Mouse (Mus musculus) right cerebral cortex, adult 2 months (tissue): ENCODE measurements at regions not wholly inside any gene's neighbourhood (a gene's known extent, or its start where the extent isn't known, plus 50 kb on each side); places are given as distances from the start of the nearest gene placed in this dataset.

ENCODE experiments used
- DNase-seq, 2 experiments: peaks; one replicate each; pipeline ENCODE4 v3.0.0; 2021 to 2022; ENCODE audit warnings: low spot score in 2 of 2

DNA sequence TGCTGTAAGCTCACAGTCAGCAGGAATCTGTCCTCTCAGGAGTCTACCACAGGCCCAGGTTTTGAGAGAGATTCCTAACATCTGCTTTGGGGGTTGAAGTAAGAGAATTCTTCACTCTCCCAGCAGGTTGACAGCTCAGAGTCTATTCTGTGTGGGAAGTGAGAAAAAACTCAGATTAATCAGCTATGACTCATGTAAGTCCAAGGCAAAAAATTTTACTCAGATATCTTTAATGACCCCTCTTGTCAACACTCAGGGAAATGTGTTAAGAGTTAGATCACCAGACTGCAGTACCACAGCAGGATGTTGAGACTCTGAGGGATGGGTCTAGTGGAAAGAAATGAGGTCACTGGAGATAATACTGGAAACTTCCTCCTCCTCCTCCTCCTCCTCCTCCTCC is 688.4 kb downstream of the Hs3st4 start:
- peak; percentile 30 to 50 for DNase-seq

DNA sequence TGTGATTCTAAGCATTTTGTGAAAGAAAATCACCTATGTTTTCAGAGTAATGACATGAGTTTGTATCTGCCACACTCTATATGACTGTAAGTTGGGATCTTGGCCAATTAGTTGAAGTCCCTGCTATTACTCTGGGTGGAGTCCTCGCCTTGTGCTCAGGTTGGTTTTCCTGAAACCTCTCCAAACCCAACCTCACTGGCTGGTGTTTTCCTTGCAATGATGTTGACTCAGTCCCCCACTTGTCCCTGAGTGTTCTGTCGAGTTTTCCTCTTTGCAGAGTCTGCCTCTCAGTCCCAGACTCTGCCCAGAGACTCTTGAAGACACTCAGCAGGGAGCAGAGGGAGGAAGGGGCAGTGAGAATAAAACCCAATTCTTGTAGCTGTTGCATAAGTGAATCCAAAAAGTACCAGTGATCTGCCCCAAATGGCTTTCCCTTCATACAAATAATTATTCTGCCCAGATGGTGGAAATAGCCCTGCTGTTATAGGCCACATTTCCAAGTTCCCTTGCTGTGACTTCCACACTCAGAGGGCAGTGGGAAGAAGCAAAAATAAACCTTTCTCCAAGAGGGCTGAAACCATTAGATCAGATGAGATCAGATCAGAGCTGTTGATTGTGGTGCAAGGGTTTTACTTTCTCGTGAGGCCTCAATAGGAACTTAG is 694.3 kb downstream of the Hs3st4 start:
- no peak for DNase-seq

DNA sequence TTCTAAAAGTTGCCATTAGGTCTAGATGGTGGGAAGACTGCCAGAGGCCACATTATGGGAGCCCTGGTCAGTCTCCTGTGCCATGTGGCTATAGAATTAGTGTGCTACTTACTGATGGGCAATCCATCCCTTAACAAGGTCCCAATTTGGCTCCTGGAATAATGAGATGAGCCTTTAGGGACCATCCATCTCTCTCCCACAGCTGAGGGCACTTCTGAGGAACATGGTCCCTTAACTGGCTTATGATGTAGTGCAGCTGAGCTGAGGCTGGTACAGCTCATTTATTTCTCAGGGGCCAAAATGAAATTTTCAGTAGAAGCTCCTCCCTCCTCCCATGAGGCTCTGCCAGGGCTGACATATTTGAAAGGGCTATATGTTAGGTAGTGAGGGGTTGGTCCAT is 697.9 kb downstream of the Hs3st4 start:
- no peak for DNase-seq

DNA sequence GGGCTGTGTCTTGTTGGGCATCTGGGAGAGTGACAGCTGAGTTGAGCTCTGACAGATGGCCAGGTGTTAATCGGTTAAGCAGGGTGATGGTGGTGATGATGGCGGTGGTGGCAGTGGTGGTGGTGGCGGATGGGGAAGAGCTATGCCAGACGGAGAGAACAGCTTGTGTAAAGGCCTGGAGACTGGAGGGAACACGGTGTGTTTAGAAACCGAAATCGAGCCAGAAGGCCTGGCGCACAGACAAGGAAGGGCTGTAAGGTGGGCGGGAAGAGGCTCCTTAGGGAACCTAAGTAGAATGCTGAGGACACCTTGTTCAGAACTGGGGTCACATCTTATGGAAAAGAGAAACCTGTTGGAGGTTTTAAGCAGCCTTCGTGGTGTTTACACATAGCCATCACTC is 698.5 kb downstream of the Hs3st4 start:
- DNase-seq: peak; percentile 68 to 73

DNA sequence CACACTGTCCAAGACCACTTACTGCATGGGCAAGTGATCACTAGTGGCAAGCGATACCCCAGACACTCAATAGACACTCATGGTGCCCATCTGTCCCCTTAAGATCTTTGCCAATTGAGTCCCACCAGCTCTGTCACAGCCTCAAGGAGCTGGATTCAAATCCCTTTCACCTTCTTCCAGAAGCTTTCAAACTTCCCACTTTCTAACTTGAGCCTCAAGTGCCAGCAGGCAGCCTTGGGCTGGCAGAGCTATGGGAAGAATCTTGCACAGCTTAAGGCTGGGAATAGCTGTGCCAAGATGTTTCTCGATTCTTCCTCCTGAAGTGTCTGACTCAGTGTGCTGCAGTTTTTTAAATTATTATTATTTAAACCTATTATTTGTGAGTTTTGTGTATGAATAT is 699.2 kb downstream of the Hs3st4 start:
- DNase-seq: no peak

DNA sequence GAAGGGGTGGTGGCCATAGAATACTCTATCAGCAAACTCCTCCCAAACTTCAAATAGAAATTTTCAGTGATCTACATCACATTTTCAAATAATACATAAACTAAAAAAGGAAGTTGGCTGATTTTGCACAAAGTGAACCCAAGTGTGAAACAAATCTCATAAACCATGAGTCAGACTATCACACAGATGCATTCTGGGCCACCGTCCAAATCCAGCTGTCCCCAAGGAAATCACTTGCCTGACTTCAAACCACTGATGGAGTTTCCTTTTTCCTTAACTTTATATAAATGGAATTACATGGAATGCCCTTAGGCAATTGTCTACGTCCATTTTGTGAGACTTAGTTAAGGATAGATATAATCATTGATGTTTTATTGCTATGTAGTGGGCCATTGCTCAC is 702.8 kb downstream of the Hs3st4 start:
- peak in 1 of 2 experiments; percentile 59 for DNase-seq

DNA sequence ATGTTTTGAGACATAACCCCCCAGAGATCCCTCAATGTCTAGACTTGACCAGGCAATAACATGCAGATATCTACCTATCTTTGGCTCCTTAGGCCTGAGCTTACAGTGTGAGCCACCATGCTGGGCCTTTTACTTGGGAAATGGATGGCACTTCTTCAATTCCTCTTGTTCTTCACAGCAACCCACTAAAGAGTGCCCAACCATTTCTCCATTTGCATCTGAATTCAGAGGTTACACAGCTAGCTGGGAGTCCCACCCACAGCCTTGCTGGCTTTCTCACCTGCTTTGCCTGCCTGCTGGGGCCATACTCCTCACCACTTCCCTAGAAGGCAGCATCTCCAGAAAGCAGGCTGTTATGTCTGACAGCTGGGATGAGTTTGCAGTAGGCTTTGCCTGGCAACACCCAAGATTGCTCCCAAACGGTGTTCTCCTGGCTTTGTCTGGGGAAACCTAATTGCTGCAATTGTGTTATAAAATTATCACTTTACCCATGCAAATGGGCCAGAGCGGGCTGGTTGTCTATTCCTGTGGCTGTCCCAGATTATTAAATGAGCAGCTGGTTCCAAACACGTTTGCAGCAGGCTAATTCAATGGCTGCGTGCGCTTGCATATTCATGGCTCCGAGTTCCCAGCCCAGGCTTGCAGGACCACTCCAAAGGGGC is 721.6 kb downstream of the Hs3st4 start:
- DNase-seq: peak; percentile 26 to 38

DNA sequence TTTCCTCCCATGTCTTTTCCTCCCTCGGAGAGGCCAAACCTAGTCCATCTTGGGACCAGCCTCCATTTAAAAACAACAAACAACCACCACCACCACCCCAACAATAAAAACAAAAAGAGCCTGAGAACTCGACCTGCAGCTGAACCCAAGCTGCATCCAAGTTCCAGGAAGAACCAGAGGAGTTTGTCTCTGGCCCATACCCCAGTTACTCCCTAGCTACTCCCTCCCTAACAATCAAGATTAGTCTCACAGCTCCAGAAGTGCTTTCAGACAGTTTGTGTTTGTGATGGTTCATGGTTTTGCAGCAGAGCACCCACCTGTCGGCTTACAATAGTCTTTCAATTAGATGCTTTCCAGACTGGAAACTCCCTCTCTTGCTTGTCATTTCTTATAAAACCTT is 724.5 kb downstream of the Hs3st4 start:
- no peak for DNase-seq

DNA sequence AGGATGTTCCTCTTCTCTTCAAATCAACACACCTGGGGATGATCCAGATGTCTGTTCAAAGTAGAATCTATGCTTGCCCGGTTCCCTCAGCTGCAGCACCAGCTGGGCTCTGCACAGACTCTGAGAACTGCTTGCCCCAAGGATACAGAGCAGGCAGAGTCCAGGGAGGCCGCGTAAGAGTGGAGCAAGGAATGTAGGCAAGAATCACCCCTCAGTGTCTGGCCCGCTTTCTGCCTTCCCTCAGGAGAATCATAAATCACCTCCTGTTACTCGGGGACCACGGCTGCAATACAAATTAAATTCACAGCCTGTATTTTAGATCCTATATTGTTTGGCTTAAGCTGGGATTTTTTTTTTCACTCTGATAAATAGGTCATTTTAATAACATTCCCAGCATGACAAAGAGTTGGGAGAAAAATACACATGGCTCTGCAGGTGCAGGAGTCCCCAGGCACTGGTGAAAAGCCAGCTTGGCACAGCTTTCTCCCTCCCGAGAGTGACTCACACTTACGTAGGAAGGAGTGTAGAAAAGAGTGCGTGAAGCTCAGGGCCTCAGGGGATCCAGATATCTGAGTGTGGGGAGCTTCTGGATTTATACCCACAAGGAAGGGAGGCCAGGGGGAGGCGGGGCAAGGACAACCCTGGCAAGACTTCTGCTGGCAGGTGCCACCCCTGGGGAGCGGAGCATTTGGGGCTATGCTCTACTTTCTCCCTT is 726.3 kb downstream of the Hs3st4 start:
- peak; percentile 70 to 80 for DNase-seq

DNA sequence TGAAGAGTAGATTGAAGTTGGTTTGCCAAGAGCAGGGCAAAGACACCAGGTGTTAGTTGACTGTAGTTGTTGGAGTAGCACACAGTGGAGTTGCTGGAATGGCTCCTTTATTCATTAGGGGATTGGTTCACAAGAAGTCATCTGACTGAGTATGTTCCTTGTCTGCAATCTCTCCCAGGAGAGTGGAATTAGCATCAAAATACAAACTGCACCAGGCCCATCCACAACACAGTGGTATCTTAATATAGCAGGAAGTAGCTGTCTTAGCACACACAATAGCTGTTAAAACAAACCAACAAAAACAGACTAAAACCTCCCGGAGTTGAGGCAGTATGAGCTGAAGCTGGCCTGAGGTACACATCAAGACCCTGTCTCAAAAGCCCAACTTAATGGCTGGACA is 723.5 kb upstream of the Kdm8 start:
- no peak for DNase-seq

DNA sequence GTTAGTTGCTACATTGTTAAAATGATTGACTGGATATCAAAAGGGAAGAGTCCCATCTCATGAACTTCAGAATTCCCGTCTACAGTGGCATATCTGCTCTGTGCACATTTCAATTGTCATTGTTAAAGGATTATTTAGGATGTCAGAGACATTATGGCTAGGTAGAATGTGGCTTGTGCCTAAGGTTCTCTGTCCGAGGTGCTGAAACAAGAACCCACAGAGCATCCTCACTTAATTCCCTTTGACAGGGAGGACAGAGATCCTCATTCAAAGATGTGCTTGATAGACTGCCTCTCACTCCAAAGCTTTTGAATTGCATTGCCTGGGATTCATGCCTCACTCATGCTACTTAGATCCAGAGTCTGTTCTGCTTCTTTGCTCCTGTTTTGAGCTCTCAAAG is 702.4 kb upstream of the Kdm8 start:
- no peak for DNase-seq

DNA sequence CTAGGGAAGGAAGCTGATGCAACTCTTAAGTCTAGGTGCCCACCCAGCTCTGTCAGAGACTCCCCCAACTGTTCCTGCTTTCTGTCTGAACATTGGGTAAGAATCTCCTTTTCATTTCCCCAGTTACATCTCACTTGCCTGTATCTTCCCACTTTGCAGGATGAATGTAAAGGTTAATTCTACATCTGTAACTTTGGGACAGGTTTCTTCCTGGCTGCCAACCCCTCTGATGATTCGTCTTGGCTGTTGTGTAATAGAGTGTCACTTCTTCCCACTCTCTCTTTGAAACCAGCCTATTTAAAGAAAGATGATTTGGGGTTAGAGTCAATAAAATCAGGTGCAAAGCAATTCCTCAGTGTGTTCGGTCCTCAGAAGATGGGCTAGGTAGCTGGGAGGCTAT is 698.2 kb upstream of the Kdm8 start:
- DNase-seq: peak in 1 of 2 experiments; percentile 12

DNA sequence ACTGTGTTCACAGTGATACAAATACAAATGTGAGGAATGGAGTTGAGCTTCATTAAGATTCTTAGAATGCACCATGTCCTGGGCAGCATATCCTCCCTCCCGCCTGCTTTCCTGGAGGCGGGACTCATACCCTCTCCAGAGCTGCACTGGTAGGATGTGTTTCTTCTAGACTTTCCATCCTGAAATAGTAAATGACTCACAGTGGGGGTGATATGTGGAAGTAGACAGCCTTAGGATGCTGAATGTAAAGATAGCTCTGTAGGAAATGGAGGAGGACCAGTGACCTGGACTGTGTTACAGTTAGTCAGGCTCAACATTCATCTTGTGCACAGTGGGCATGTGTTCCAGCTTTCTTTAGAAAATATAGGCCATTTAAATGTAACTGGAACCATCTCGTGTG is 696.1 kb upstream of the Kdm8 start:
- DNase-seq: peak; percentile 66 to 74

DNA sequence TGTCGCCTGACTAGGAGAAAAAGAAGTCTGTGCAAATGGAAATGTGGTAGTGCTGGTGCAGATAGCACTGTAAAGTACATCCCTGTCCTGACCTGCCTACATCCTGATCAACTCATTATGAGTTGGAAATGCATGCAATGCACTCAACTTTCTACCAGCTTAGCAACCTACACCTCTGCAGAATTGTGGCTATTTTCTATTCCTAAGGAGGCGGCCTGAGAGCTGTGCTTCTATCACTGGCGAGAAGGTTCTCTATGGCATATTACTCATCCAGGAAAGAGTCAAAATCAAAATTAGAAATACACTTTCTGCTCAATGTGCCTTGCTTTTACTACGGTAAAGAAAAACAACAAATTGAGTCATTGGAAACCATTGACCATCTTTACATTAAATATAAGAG is 685.4 kb upstream of the Kdm8 start:
- DNase-seq: peak; percentile 8 to 13

DNA sequence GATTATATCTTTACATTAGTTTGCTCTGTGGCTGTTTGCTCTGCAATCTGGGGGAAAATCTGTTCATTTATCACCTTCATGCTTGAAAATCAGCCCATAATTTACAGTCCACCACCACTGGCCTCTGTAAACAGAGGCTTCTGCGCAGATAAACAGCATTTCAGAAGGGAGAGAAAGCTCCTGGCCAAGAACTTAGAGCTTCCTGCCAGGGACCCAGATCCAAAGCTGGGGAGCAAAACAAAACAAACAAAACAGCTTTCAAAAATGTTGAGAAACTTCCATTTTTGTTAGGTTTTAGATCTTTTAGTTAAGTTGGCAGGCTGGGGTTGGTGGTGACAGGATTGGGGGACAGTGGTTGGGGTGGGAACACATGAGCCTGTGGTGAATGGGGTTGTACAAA is 666.7 kb upstream of the Kdm8 start:
- no peak for DNase-seq

DNA sequence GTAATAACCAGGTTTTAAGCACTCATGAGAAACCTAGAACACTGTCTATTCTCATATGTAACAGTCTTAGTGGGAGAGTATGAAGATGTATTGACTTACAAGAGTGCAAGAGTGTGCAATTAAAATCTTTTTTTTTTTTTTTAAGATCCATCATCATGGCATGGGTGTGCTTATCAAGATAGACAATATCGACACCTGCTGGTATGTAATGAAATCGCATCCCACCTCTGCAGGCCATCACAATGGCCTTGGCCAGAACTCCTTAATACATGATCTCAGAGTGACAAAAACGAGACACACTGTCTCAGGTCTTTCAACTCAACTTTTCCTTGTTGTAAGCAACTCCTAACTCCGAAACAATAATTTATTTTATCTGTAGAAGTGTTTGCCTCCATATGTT is 661.7 kb upstream of the Kdm8 start:
- DNase-seq: peak in 1 of 2 experiments; percentile 41

DNA sequence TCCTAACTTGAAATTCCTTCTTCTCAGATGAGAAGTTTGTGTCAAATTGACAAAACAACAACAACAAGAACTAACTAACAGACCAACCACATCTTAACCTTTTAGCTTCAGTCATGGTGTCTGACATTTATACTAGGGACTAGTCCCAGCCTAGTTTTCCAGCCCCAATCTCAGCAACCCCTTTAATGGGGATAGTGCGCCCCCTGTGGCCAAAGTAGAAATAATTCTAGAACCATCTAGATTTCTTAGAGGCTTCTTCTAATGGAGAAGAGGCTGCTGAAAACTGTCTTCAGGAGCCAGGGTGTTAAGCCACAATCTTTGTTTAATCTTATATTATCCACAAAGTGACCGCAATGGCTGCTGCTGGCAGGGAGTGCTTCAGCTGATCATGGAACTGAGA is 659.5 kb upstream of the Kdm8 start:
- no peak for DNase-seq

DNA sequence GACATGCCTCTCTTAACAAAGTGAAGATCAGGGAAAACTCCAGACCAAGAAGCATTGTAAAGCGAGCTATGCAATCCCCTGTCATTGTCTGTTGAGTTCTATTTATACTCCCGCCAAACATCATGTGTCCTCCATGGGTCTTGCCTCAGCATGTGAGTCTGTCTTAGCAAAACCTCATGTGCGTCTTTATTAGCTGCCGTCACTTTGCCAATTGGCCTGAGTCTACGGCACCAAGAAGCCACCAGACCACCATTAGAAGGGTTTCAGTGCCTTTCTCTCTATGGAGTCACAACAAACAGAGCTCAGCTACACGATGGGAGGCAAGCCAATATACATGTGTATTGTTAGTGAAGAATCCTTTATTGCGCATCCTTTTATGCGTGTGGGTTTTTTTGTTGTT is 658.6 kb upstream of the Kdm8 start:
- no peak for DNase-seq

DNA sequence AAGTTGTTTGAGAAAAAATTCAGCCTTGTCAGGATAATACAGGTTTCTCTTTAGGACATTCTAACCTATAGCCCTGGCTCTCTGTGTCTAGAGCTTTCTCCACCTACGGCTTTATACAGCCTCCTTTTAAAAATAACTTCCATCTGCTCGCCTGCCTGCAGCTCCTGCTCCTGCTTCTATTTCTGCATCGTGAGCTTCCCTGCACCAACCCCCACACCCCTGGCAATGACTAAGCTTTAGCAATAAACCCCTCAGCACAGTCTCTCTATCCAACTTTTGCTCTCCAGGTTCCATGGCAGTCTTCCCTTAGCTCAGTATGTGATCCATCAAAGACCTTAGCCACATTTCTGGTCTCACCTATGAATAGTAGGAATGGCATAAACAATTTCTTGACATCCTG is 655.7 kb upstream of the Kdm8 start:
- DNase-seq: peak; percentile 79 to 80

DNA sequence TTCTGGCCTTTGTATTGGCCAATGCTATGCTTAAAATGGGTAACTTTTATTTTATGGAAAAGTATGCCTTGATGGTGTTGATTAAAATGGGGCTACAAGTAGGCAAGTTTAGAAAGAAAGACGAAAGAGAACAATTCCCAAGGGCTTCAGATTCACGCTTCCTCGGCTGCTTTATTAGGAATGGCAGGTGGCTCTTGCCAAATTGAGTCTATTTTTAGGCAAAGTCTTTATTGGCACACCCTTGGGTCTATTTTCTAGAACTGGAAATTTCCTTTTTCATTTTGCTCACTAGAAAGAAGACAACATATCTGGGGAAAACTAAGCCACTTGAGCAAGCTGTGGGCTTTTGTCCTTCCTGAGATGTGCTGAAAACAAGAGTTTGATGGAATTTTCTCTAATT is 641.4 kb upstream of the Kdm8 start:
- DNase-seq: no peak

DNA sequence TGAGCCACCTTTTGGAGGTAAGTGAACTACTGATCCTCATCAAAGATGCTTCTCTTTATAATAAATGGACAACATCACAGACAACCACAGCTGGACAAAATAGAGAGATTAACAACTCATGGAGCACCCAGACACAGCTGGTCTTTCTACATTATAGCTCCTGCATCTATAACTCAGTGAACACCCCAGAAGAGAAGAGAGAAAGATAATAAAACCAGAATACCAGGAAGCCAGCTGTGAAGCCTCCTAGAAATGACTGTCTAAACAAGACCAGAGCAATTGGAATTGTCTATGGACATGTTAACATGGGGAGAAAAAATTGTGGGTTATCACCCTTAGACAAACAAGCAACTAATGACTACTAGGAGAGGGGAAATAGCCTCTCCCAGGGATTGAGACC is 609.8 kb upstream of the Kdm8 start:
- no peak for DNase-seq

DNA sequence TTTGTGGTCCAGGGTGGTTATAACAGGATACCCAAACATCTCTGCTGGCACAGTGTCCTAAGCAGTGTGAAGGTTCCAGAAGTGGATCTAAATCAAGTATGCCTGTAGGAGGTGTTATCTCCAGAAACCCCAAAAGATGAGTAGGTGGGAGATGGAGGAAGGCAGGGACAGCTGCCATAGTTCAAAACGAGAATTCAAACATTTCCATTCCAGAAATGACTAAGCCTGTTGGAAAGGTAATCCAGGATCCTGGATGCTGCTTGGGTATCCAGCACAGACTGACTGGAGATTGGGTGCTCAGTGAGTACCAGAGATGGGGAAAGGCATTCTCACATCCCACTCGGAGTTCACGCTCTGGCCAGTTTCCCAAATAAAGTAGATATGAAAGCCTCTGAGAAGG is 607.9 kb upstream of the Kdm8 start:
- peak; percentile 27 to 32 for DNase-seq

DNA sequence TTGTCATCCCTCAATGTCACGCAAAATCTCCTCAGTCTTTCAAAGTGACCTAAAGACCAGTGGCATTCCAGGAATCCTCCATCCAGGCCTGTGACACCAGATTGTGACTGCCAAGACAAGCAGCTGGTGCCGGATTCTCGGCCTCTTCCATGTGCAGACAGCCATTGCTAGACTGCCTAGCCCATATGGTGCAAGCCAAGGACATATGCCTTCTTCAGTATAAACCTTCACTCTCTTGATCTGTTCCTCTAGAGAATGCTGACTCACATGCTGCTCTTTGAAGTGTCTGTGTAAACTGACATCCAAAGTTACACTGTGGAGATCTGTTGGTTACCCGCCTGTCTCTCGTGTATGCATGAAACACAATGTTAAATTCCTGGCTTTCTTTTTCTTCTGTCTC is 589.4 kb upstream of the Kdm8 start:
- peak; percentile 31 to 44 for DNase-seq
